Mouse (Mus musculus) thymus, adult 2 months (tissue): ENCODE measurements around the gene Gpr1.

Experiments
- CTCF ChIP-seq: fragments of 200-500 bp; IDR thresholded peaks from 2 replicates; pipeline ENCODE4 v1.5.1; 2012; ENCODE audit warnings: mild to moderate bottlenecking, control low read depth, low read length, moderate library complexity, borderline replicate concordance; ENCODE audit not compliant: control insufficient read depth, poor library complexity, insufficient read depth; ENCODE audit errors: extremely low read depth
- POLR2A ChIP-seq: fragments of 200-500 bp; IDR thresholded peaks from 2 replicates; pipeline ENCODE4 v1.6.1; 2012; ENCODE audit warnings: mild to moderate bottlenecking, low read length, control low read depth, moderate library complexity; ENCODE audit not compliant: control insufficient read depth, poor library complexity, insufficient read depth; ENCODE audit errors: extremely low read depth

- TF ChIP-seq CTCF: no peak
- TF ChIP-seq POLR2A: no peak
Observed at GRCm38 (mm10) chr1:63249261-63249660, 34.9 kb upstream of the Gpr1 start.
